Mouse (Mus musculus) heart, postnatal 0 days (tissue): Measurements from ENCODE around the gene Hecw2. TPM values are rescaled to one million over a fixed set of nuclear protein-coding genes. Genes with fewer than 3 reads are reported as not detected.

ENCODE experiments used
- ATAC-seq: fragments of 200-750 bp; cut with Nextera tagmentation; 2 replicates; pipeline ENCODE4 v1.8.0; 2017; ENCODE audit warnings: low read depth, moderate number of reproducible peaks, moderate library complexity; ENCODE audit not compliant: insufficient read depth
- DNase-seq: peaks from one replicate; pipeline ENCODE4 v3.0.0-alpha.2; 2016; ENCODE audit warnings: low spot score
- H3K27ac ChIP-seq: fragments of 300-500 bp; sonication (generic); 2 replicates; pipeline ENCODE4 v1.5.1; 2014; ENCODE audit warnings: low read depth, mild to moderate bottlenecking
- H3K27me3 ChIP-seq: fragments of 300-500 bp; sonication (generic); 2 replicates; pipeline ENCODE4 v1.6.1; 2014; ENCODE audit warnings: low read length, mixed read lengths; ENCODE audit not compliant: control insufficient read depth, insufficient read depth
- H3K36me3 ChIP-seq: fragments of 300-500 bp; sonication (generic); replicated peaks from 2 replicates; pipeline ENCODE4 v1.6.1; 2014; ENCODE audit warnings: low read length, mixed read lengths; ENCODE audit not compliant: control insufficient read depth, insufficient read depth
- H3K4me1 ChIP-seq: fragments of 300-500 bp; sonication (generic); 2 replicates; pipeline ENCODE4 v1.6.1; 2014; ENCODE audit warnings: antibody characterized with exemption; ENCODE audit not compliant: control insufficient read depth, insufficient read depth
- H3K4me2 ChIP-seq: fragments of 300-500 bp; sonication (generic); 2 replicates; pipeline ENCODE4 v1.6.1; 2014; ENCODE audit warnings: low read depth, mild to moderate bottlenecking, low read length, moderate library complexity
- H3K4me3 ChIP-seq: fragments of 300-500 bp; sonication (generic); 2 replicates; pipeline ENCODE4 v1.5.1; 2014; ENCODE audit warnings: low read depth, low read length
- H3K9ac ChIP-seq: fragments of 300-500 bp; sonication (generic); replicated peaks from 2 replicates; pipeline ENCODE4 v1.6.1; 2014; ENCODE audit warnings: low read depth, low read length, mixed read lengths
- H3K9me3 ChIP-seq: fragments of 300-500 bp; sonication (generic); replicated peaks from 2 replicates; pipeline ENCODE4 v1.6.1; 2016; ENCODE audit warnings: low read length; ENCODE audit not compliant: control insufficient read depth
- CTCF ChIP-seq: IDR thresholded peaks from 2 replicates; pipeline ENCODE4 v1.5.1; 2016; ENCODE audit warnings: antibody characterized with exemption, control low read depth, low read depth
- EP300 ChIP-seq: IDR thresholded peaks from 2 replicates; pipeline ENCODE4 v1.6.1; 2016; ENCODE audit warnings: antibody characterized with exemption, low read depth
- WGBS: fragments of 180-500 bp; shearing (Covaris S2); extraction: QIAGEN DNeasy Blood & Tissue Kit; methylation state at CpG from one replicate; pipeline ENCODE4 v1.1.7; 2014; 5-methylcytosine and 5-hydroxymethylcytosine counted together
- microRNA-seq: library from miRNA; unstranded; fragments of <30 nt; microRNA quantifications from one replicate; pipeline ENCODE4, GENCODE M21; 2016
- polyA plus RNA-seq: library from polyadenylated mRNA; unstranded; fragments of >200 nt; fragmentation: Nextera tagmentation; extraction: Ambion mirVana; gene quantifications from 2 replicates; pipeline ENCODE4 v1.2.1, GENCODE M21; 2015
- total RNA-seq: library from RNA; depleted of rRNA; stranded (reverse); fragments of >200 nt; gene quantifications from 2 replicates; pipeline ENCODE4 v1.2.3, GENCODE M21; 2014; ENCODE audit warnings: low replicate concordance; rRNA removed

Hecw2 gene
- total and polyA plus RNA-seq, 2 experiments from 2014 or later = 3.6 to 9.0 TPM

GRCm38 (mm10) chr1:53774571-53774970, 420.4 kb downstream of the Hecw2 start:
- ATAC-seq (no peak), DNase-seq (no peak)
- Histone ChIP-seq H3K36me3 (0 out of 2 replicates have a peak, but pooled peaks cover 7% of the 10 kb centered on the region), H3K9ac (no peak overlapping the region), H3K4me2 (no peak overlapping the region), H3K4me1 (peaks cover 9% of the 10 kb centered on the region), H3K9me3 (no peaks in the 10 kb centered on the region), H3K27ac (no peak overlapping the region), H3K27me3 (no peaks in the 10 kb centered on the region), H3K4me3 (no peak overlapping the region)
- TF ChIP-seq CTCF (no peak), EP300 (no peak)
- 90% methylated on average over 3 of the region's 3 CpGs for WGBS

- Histone ChIP-seq H3K4me3 (no peak overlapping the region), H3K27ac (no peak overlapping the region), H3K36me3 (peaks cover 11% of the 10 kb centered on the region; the same call in 1 of the 2 replicates), H3K27me3 (no peaks in the 10 kb centered on the region), H3K4me1 (peaks cover 9% of the 10 kb centered on the region), H3K4me2 (no peak overlapping the region), H3K9me3 (no peaks in the 10 kb centered on the region), H3K9ac (no peak overlapping the region)
- DNase-seq = no peak
- WGBS = 66% methylated on average over 6 of the region's 6 CpGs
- no peak for TF ChIP-seq EP300
- no peak for TF ChIP-seq CTCF
- ATAC-seq = no peak
These were observed 421.0 kb downstream of the Hecw2 start for GRCm38 (mm10) chr1:53773994-53774393.

GRCm38 (mm10) chr1:53772967-53773366, 422.0 kb downstream of the Hecw2 start:
- ATAC-seq = no peak
- Histone ChIP-seq H3K27me3 (no peaks in the 10 kb centered on the region), H3K4me3 (no peak overlapping the region), H3K9ac (no peak overlapping the region), H3K4me1 (peaks cover 9% of the 10 kb centered on the region), H3K27ac (no peak overlapping the region), H3K9me3 (no peaks in the 10 kb centered on the region), H3K4me2 (no peak overlapping the region), H3K36me3 (peaks cover 13% of the 10 kb centered on the region; the same call in 1 of the 2 replicates)
- TF ChIP-seq CTCF (no peak), EP300 (no peak)
- WGBS = 89% methylated on average over 3 of the region's 3 CpGs
- no peak for DNase-seq

- Histone ChIP-seq H3K4me1 (no peaks in the 10 kb centered on the region), H3K4me3 (no peak overlapping the region), H3K4me2 (no peak overlapping the region), H3K27ac (no peak overlapping the region), H3K36me3 (peaks cover 13% of the 10 kb centered on the region; the same call in 1 of the 2 replicates), H3K9me3 (no peaks in the 10 kb centered on the region), H3K9ac (no peak overlapping the region), H3K27me3 (no peaks in the 10 kb centered on the region)
- WGBS = 80% methylated on average over 6 of the region's 6 CpGs
- no peak for DNase-seq
- TF ChIP-seq EP300 (no peak), CTCF (no peak)
- no peak for ATAC-seq
These were observed 423.5 kb downstream of the Hecw2 start for GRCm38 (mm10) chr1:53771476-53771875.

GRCm38 (mm10) chr1:53766112-53766511, 428.9 kb downstream of the Hecw2 start:
- H3K4me2 ChIP-seq = no peak overlapping the region
- H3K36me3 ChIP-seq = peaks cover 47% of the 10 kb centered on the region
- DNase-seq (no peak), ATAC-seq (no peak)
- no peak overlapping the region for H3K4me3 ChIP-seq
- no peak overlapping the region for H3K9ac ChIP-seq
- 55% methylated on average over 2 of the region's 2 CpGs for WGBS
- no peaks in the 10 kb centered on the region for H3K9me3 ChIP-seq
- no peak for TF ChIP-seq CTCF
- TF ChIP-seq EP300 = no peak
- H3K4me1 ChIP-seq = no peaks in the 10 kb centered on the region
- no peaks in the 10 kb centered on the region for H3K27me3 ChIP-seq
- no peak overlapping the region for H3K27ac ChIP-seq

- no peaks in the 10 kb centered on the region for H3K9me3 ChIP-seq
These were observed 437.7 kb downstream of the Hecw2 start for GRCm38 (mm10) chr1:53757316-53757715.

More at GRCm38 (mm10) chr1:53757316-53757715, 437.7 kb downstream of the Hecw2 start:
- Histone ChIP-seq H3K9ac (no peak overlapping the region), H3K4me3 (no peak overlapping the region), H3K36me3 (peaks cover 37% of the 10 kb centered on the region), H3K4me1 (no peaks in the 10 kb centered on the region), H3K27me3 (no peaks in the 10 kb centered on the region), H3K27ac (no peak overlapping the region), H3K4me2 (no peak overlapping the region)
- DNase-seq = no peak
- 85% methylated on average over 4 of the region's 4 CpGs for WGBS
- no peak for TF ChIP-seq CTCF
- no peak for TF ChIP-seq EP300
- no peak for ATAC-seq

Small RNA genes within 50 kb of the gene (microRNA-seq; reads per million reads assigned to microRNA genes)
- gene Mir7681 = not detected

Other genes starting within 250 kb of the Hecw2 start
- 1.4 TPM in 1 of 2 replicates, not detected in the other for gene Ccdc150, start 55.5 kb upstream of the Hecw2 start, total RNA-seq
- gene Ccdc150, start 55.5 kb upstream of the Hecw2 start, polyA plus RNA-seq = 0.51 and 0.63 TPM in 2 replicates
- 12.9 and 21.7 TPM in 2 replicates for gene Gtf3c3, start 243.8 kb upstream of the Hecw2 start, total RNA-seq
- 9.9 TPM in 2 replicates for gene Gtf3c3, start 243.8 kb upstream of the Hecw2 start, polyA plus RNA-seq